Mouse (Mus musculus) lung, adult 18-20 months (tissue): ENCODE data around the gene Nfkb2.
A peak's percentile ranks its signal among the peaks of the same experiment; 100 is the strongest.

Experiments used
- DNase-seq, 2 experiments: peaks; one replicate each; pipeline ENCODE4 v3.0.0; 2022; ENCODE audit warnings: mixed read lengths in 2 of 2

The Nfkb2 gene

GRCm38 (mm10) chr19:46322996-46323572, 19.0 kb downstream of the Nfkb2 start:
- DNase-seq, result no peak

- DNase-seq, result no peak
Measured at GRCm38 (mm10) chr19:46323716-46324115, 19.6 kb downstream of the Nfkb2 start.

GRCm38 (mm10) chr19:46324366-46324765, 20.2 kb downstream of the Nfkb2 start:
- DNase-seq, result no peak

DNA sequence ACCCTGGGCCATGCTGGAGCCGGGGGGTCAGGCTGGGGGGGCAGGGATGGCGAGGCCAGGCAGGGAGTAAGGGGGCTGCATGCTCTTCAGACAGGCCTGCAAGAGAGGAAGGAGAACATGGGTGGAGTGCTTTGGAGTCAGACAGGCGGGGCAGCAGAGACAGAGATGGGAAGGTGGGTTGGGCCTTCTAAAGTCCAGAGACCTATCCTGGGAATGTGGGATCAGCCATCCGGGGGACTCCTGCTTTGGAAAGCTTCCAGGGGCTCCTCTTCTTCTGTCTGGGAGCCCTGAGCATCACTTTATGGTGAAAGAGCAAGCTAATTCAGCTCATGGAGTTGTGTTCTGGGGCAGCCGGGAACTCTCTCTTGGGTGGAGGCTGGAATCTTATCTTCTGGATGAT, 20.8 kb downstream of the Nfkb2 start:
- no peak for DNase-seq

- no peak for DNase-seq
Measured at GRCm38 (mm10) chr19:46326019-46326755, 22.1 kb downstream of the Nfkb2 start.

DNA sequence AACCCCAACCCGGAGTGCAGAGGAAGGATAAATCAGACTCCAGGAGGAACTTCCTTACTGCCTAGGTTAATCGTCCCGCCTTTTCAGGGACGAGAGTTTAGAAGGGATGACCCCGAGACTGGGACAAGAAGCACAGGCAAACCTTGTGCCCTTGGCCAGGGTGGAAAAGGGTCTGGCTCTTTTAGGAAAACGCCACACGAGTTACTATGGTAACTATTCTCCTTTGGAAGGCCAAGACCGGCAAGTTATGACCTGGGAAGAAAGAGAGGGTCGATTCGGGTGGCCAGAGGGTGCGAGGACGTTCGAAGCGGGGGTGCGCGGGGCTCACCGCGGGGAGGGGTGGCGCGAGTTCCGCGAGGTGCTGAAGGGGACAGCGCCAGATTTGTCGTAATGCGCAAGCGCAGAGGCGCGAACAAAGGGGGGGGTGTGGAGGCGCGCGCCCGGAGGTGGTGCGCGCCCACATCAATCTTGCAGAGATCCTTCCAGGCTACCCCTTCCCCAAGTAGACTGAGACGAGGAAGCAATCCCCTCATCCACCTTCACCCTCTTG, 22.7 kb downstream of the Nfkb2 start, which contains the start of gene Psd:
Gene Psd, minus strand, starts transcription at position 401 of the 550 bp plus-strand sequence.
- DNase-seq, result peak; percentile 36 to 40

DNA sequence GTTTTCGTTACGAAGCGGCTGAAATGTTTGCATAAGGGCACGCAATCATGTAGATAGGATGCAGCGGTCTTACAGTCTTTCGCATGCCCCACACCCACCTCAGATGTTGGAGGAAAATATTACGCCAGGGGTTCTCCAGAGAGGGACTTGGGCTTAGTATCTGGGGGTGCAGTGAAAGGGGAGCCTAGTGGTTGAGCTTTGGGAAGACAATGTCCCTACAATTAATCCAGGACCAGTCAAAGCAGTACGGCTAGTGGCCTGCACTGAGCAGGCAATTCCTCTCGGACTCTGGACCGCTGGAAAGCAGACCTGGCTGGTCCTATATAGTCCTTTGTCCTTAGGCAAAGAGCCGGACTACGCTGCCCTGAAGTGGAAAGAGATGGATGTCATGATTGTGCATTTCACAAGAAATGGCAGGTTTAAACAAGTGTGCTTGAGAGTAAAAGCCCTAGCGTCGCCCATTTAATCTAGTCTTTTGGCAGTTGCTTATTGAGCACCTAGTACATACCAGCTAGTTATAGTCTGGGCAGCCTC, 23.5 kb downstream of the Nfkb2 start:
- DNase-seq, result no peak

DNA sequence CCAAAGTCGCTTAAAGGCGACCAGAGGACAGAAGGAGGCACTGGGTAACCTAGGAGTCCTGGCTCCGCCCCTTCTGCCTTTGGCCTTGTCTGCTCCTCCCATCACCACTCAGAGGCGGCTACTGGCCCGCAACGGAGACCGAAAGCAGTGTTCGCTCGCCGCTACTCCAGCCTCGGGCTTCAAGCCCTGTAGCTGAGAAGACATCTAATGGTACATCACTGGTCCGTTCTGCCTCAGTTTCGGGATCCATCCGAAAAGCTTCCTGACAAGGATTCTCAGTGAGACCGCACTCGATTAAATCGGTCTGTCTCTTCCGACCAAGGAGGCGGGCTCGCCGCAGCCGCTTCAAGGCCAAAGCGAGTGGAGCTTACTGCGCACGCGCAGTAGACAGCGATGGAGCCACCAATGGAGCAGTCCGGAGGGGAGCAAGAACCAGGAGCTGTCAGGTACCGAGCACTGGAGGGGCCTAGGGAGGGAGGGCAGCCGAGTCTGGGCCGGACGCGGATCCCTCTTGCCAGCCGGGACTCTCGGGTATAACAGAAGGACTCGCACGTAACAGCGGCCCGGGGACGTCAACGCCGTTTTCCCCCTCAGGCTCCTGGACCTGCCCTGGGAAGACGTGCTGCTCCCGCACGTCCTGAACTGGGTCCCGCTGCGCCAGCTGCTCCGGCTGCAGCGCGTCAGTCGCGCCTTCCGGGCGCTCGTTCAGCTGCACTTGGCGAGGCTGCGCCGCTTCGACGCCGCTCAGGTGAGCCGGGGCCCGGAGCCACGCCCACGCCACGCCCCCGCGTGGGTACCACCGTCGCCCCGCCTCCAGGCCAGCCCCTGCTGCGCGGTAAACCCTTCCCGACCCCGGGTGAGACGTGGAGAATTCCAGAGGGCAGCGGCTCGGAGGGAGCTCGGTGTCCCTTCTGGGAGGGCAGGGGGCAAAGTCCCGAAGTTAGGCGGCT, 24.2 kb downstream of the Nfkb2 start, which contains the start of gene Fbxl15:
Gene Fbxl15, plus strand, starts transcription at position 104 of the 950 bp plus-strand sequence.
- DNase-seq, result peak; percentile 94

GRCm38 (mm10) chr19:46329031-46329641, 25.0 kb downstream of the Nfkb2 start:
- peak in 1 of 2 experiments; percentile 18 for DNase-seq

- peak; percentile 85 to 88 for DNase-seq
Measured at GRCm38 (mm10) chr19:46329951-46330350, 25.8 kb downstream of the Nfkb2 start.

DNA sequence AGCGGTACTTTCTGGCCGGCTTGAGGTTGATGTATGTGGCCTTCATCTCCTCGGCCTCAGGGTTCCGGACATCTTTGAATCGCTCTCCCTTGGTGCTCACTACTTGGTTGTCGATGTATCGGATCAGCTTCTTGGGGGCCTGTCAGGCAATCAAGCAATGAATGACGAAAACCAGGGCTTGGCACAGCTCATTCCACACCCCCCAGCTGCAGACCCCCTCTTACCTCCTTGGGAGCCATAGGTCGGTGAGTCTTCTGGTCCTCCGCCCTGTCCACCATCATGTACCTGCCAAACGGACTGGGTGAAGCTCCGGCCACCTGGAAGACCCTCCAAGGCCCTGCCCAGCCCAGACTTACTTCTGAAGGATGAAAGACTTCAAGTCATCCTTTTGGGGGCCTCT, 26.6 kb downstream of the Nfkb2 start:
- DNase-seq, result no peak

- no peak for DNase-seq
Measured at GRCm38 (mm10) chr19:46331326-46331725, 27.2 kb downstream of the Nfkb2 start.

DNA sequence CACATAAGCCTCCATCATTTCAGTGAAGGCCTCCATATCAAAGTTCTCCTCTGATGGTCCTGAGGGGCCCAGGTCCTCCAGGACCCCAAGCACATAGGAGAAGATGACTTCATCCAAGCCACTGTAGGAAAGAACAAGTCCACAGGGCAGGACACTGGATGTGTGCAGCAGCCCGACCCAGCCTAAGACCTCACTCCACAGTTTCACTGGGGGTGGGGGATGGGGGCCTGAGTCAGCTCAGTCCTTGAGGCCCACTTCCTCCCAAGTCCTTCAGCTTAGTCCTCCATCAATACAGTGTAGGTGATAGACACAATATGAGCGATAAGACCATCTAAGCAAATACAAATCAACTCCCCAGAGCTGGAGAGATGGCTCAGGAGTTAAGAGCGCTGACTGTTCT, 27.8 kb downstream of the Nfkb2 start:
- no peak for DNase-seq

DNA sequence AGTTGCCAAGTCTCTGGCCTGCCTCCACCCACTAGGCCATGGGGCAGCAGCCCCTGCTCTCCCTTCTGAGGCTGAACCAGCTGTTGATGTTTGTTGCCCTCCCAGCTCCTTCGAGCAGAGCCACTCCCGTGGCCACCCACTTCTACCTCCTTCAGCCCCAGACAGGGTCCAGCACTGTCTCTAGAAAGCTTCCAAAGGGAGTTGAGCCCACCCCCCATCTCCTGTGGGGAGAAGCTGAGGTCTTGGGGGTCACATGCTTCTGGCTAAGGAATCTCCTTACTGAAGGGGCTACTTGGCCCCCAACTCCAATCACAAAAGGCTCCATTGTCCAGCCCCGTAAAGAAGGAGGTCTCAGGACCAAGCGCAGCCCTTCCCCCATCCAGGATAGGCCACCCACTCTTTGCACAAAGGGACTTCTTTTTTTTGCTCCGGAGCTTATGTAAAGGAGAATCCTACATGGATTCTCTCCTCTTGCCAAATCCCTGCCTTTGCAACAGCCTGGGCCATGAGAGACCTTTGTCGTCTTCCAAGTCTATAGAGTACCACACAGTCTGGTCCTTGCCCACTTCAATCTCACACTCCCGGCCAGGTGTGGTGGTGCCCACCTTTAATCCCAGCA, 28.7 kb downstream of the Nfkb2 start:
- no peak for DNase-seq

DNA sequence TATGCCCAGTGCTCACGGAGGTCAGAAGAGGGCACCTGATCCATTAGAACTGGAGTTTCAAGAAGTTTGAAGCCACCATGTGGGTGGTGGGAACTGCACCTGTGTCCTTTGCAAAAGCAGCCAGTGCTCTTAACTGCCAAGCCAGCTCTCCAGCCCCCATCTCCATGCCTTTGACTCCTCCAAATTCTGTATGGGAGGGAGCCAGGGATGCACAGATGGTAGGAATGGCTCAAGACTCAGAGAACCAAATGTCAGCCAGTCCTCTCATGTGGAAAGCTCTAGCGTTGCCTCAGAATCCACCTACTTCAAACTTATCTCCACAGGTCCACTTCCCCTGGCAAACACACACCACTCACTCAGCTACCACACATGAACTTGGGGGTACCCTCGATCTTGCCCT, 29.8 kb downstream of the Nfkb2 start:
- no peak for DNase-seq

DNA sequence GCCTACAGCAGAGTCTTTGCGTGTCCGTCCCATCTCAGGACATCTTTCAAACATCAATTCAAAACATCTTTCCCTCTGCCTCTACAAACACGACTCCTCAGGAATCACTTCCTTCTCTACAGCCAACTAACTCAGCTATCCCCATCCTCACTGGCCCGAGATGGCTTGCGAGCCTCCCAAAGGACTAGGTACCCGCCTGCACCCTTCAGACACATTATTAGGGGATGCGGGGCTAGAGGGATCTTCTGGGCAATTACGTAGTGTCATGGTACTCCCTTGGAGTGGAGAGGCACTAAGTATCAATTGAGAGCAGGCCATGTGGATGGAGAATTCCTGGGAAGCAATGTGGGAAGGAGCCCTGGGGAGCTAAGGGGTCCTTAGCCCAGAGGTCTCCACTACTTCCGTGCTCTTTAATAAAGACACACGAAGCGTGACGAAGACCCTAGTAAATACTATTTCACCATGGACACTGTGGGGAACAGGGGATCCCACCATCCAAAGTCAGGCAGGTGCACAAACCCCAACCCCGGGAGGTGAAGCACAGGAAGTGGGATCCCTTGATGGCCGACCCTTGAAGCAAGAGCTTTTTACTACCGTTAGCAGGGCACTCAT, 33.7 kb downstream of the Nfkb2 start:
- DNase-seq, result no peak

DNA sequence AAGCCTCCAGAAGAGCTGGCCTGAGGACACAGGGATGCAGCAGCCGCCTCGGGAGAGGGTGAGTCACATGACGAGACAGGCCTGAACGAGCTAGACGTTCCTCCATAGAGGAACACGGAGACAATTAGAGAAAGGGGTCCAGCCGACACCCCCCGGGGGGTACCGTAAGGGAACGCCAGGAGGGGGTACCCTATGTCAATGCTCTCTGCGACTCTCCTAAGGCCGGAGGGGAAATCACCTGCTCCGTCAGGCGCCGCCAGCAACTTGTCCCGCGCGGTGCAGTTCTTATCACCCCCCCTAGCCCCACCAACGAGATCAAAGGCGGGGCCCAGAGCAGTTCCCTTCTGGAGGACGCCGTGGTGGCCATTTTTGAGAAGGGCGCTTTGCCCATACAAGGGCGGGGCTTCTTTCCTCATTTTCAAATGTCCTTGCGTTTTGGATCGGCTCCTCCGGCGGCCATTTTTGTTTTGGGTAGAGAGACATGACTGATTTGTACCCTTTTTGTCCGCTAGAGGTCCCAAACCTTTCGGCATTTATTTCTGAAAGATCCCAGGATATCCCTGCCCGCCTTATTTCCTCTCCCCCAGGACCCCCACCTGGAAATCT, 34.3 kb downstream of the Nfkb2 start, which contains the start of gene Cuedc2:
Gene Cuedc2, minus strand, starts transcription at position 372 of the 606 bp plus-strand sequence.
- DNase-seq, result peak; percentile 97

DNA sequence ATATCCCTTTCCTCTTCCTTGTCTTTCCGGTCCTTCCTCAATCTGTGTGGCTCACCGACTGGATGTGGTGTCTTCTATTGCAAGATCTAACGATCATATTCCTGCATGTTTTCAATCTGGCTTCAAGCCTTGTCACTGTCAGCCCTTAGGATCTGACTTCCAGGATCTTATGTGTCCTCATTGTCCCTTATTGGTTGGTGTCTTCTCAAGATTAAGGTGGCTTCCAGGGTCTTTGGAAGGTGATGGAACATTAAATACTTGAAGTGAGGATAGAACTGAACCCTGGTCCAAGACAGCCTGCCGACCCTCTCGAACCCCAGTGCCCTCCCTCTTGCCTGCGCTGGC, 34.8 kb downstream of the Nfkb2 start:
- no peak for DNase-seq

DNA sequence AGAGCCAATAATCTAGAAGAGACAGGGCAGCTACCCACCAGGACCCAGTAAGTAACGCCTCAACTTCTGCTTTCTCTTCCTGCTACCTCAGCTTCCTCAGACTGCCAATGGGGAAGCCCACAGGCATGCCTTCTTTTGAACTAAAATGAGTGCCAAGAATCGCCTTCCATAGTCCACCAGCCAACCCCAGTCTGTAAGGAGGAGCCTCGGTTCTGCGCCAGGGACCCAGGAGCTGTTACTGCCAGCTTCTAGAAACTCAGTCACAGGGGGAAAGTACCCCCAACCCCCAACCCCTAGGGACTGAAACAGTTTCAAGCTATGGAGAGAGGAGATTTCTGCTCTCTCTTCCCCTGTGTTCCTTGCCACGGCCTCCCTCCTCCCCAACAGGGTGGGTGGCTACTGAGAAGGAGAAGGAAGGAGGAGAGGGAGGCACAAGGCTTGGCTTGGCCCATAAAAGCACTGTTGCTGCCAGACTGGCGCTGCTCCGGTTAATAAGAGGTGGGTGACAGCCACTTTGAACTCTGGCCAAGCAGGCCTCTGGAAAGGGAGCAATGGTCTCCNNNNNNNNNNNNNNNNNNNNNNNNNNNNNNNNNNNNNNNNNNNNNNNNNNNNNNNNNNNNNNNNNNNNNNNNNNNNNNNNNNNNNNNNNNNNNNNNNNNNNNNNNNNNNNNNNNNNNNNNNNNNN, 35.3 kb downstream of the Nfkb2 start:
- peak; percentile 81 to 83 for DNase-seq

- DNase-seq, result no peak
Measured at GRCm38 (mm10) chr19:46344710-46345419, 40.7 kb downstream of the Nfkb2 start.
